Mouse (Mus musculus) ES-E14 (cell line): Measurements from ENCODE around the gene Rbm45.

ENCODE experiments used
- HCFC1 ChIP-seq: IDR thresholded peaks from 2 replicates; pipeline ENCODE4 v1.6.1; 2012; ENCODE audit warnings: low read length, inconsistent platforms, borderline replicate concordance; ENCODE audit not compliant: insufficient read depth
- MAFK ChIP-seq: IDR thresholded peaks from 2 replicates; pipeline ENCODE4 v1.6.1; 2014; ENCODE audit warnings: mild to moderate bottlenecking, low read depth, low read length, inconsistent platforms; ENCODE audit not compliant: insufficient read depth
- ZC3H11A ChIP-seq: IDR thresholded peaks from 2 replicates; pipeline ENCODE4 v1.6.1; 2012; ENCODE audit warnings: low read depth, mild to moderate bottlenecking, inconsistent platforms, low read length, borderline replicate concordance

DNA sequence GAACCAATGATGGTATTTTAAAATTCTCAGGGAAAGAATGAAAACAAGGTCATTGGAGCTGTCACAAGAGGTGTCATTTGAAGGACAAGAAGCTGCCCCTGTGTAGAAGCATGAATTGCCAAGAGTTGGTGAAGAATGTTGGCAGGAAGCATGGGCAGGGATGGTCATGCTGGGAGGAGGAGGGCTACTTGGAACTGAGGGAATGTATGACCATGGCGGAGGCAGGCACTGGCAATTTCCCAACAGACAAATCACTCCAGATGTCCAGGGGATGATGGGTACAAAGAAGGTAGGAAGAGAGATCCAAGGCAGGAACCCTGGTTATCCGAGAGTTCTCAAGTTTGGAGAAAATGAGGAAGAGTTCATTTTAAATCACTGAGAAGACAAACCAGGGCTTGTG is 40.2 kb downstream of the Rbm45 start:
- TF ChIP-seq HCFC1 (no peak), MAFK (no peak), ZC3H11A (no peak)
